Mouse (Mus musculus) CH12.LX (cell line): ENCODE measurements at regions not wholly inside any gene's neighbourhood (a gene's known extent, or its start where the extent isn't known, plus 50 kb on each side); places are given as distances from the start of the nearest gene placed in this dataset.

Source experiments
- DNase-seq: peaks from one replicate; pipeline ENCODE4 v3.0.0-alpha.2; 2013; ENCODE audit errors: extremely low read depth
- H3K27ac ChIP-seq: 2 replicates; pipeline ENCODE4 v1.5.1; 2012; ENCODE audit warnings: low read depth, mild to moderate bottlenecking, control low read depth, moderate library complexity; ENCODE audit not compliant: insufficient read depth
- H3K27me3 ChIP-seq: replicated peaks from 2 replicates; pipeline ENCODE3; 2012; ENCODE audit warnings: inconsistent platforms
- H3K36me3 ChIP-seq, 2 experiments: replicated peaks in 1 of 2; 2 replicates each; pipeline versions ENCODE3 to v1.6.1; 2012; ENCODE audit warnings: inconsistent platforms in 1 of 2, low read length in 1 of 2, mild to moderate bottlenecking in 1 of 2, mixed read lengths in 1 of 2, moderate library complexity in 1 of 2; ENCODE audit not compliant: control insufficient read depth in 1 of 2, insufficient read depth in 1 of 2
- H3K4me1 ChIP-seq, 2 experiments: 2 replicates each; pipeline ENCODE4 v1.6.1; 2012; ENCODE audit warnings: inconsistent platforms in 1 of 2, moderate library complexity in 1 of 2; ENCODE audit not compliant: insufficient read depth in 2 of 2, control insufficient read depth in 1 of 2
- H3K4me2 ChIP-seq: 2 replicates; pipeline ENCODE4 v1.6.1; 2012; ENCODE audit warnings: low read depth, mild to moderate bottlenecking, control low read depth; ENCODE audit not compliant: poor library complexity, insufficient read depth, severe bottlenecking
- H3K4me3 ChIP-seq, 3 experiments: fragments of 150-350 bp in 1 of 3; sonication (generic) in 1 of 3; replicated peaks in 1 of 3; 2 replicates each; pipeline versions ENCODE3 to v1.5.1; 2011 to 2012; ENCODE audit warnings: low read depth in 2 of 3, low read length in 2 of 3, mild to moderate bottlenecking in 2 of 3, moderate library complexity in 2 of 3, control low read depth in 1 of 3, improper control_type of control experiment in 1 of 3, inconsistent platforms in 1 of 3, mixed read lengths in 1 of 3; ENCODE audit not compliant: poor library complexity in 1 of 3
- H3K79me2 ChIP-seq: replicated peaks from 2 replicates; pipeline ENCODE4 v1.6.1; 2012; ENCODE audit warnings: mild to moderate bottlenecking, moderate library complexity; ENCODE audit not compliant: control insufficient read depth, poor library complexity, insufficient read depth, severe bottlenecking; ENCODE audit errors: extremely low read depth
- H3K9ac ChIP-seq: 2 replicates; pipeline ENCODE4 v1.6.1; 2012; ENCODE audit warnings: low read depth, mild to moderate bottlenecking, control low read depth, moderate library complexity; ENCODE audit not compliant: insufficient read depth
- H3K9me3 ChIP-seq: replicated peaks from 2 replicates; pipeline ENCODE3; 2012; ENCODE audit warnings: low read length, inconsistent platforms, mixed read lengths
- BHLHE40 ChIP-seq: IDR thresholded peaks from 2 replicates; pipeline ENCODE4 v1.6.1; 2011; ENCODE audit warnings: mild to moderate bottlenecking, low read depth, low read length, improper control_type of control experiment
- CHD1 ChIP-seq: IDR thresholded peaks from 2 replicates; pipeline ENCODE4 v1.6.1; 2012; ENCODE audit warnings: low read depth, low read length, improper control_type of control experiment, inconsistent platforms
- CHD2 ChIP-seq: IDR thresholded peaks from 2 replicates; pipeline ENCODE4 v1.6.1; 2011; ENCODE audit warnings: low read length, improper control_type of control experiment
- E2F4 ChIP-seq: IDR thresholded peaks from 2 replicates; pipeline ENCODE4 v1.6.1; 2011; ENCODE audit warnings: low read depth, low read length, improper control_type of control experiment; ENCODE audit not compliant: insufficient replicate concordance
- EP300 ChIP-seq: IDR thresholded peaks from 2 replicates; pipeline ENCODE4 v1.6.1; 2011; ENCODE audit warnings: low read length, improper control_type of control experiment
- ETS1 ChIP-seq: conservative IDR thresholded peaks from 2 replicates; pipeline ENCODE4 v1.6.1; 2012; ENCODE audit warnings: low read depth, mild to moderate bottlenecking, inconsistent platforms, low read length, improper control_type of control experiment, moderate library complexity
- JUN ChIP-seq: IDR thresholded peaks from 2 replicates; pipeline ENCODE4 v1.6.1; 2011; ENCODE audit warnings: low read depth, mild to moderate bottlenecking, low read length, improper control_type of control experiment, moderate library complexity; ENCODE audit not compliant: insufficient read depth
- JUND ChIP-seq: conservative IDR thresholded peaks from 2 replicates; pipeline ENCODE4 v1.6.1; 2011; ENCODE audit warnings: low read depth, low read length, improper control_type of control experiment
- MAFK ChIP-seq: IDR thresholded peaks from 2 replicates; pipeline ENCODE4 v1.6.1; 2011; ENCODE audit warnings: low read length, improper control_type of control experiment; ENCODE audit not compliant: insufficient replicate concordance
- MAZ ChIP-seq: IDR thresholded peaks from 2 replicates; pipeline ENCODE4 v1.6.1; 2012; ENCODE audit warnings: low read depth, mild to moderate bottlenecking, inconsistent platforms, low read length, improper control_type of control experiment, moderate library complexity
- NELFE ChIP-seq: IDR thresholded peaks from 2 replicates; pipeline ENCODE4 v1.6.1; 2011; ENCODE audit warnings: low read depth, low read length, improper control_type of control experiment
- POLR2A ChIP-seq: IDR thresholded peaks from 2 replicates; pipeline ENCODE4 v1.6.1; 2011; ENCODE audit warnings: low read depth, mild to moderate bottlenecking, improper control_type of control experiment, low read length
- POLR2AphosphoS2 ChIP-seq: IDR thresholded peaks from 2 replicates; pipeline ENCODE4 v1.6.1; 2011; ENCODE audit warnings: low read depth, low read length, improper control_type of control experiment
- SIN3A ChIP-seq: IDR thresholded peaks from 2 replicates; pipeline ENCODE4 v1.6.1; 2012; ENCODE audit warnings: low read length, improper control_type of control experiment, inconsistent platforms
- SMC3 ChIP-seq: IDR thresholded peaks from 2 replicates; pipeline ENCODE4 v1.6.1; 2011; ENCODE audit warnings: low read depth, low read length, improper control_type of control experiment
- TCF12 ChIP-seq: IDR thresholded peaks from 2 replicates; pipeline ENCODE4 v1.6.1; 2014; ENCODE audit warnings: low read depth, mild to moderate bottlenecking, inconsistent platforms, low read length, improper control_type of control experiment
- USF2 ChIP-seq: conservative IDR thresholded peaks from 2 replicates; pipeline ENCODE4 v1.6.1; 2011; ENCODE audit warnings: low read depth, low read length, improper control_type of control experiment
- ZC3H11A ChIP-seq: IDR thresholded peaks from 2 replicates; pipeline ENCODE4 v1.6.1; 2012; ENCODE audit warnings: low read depth, mild to moderate bottlenecking, inconsistent platforms, low read length, improper control_type of control experiment
- ZKSCAN1 ChIP-seq: IDR thresholded peaks from 2 replicates; pipeline ENCODE4 v1.6.1; 2012; ENCODE audit warnings: low read depth, inconsistent platforms, low read length, improper control_type of control experiment, borderline replicate concordance
- ZMIZ1 ChIP-seq: IDR thresholded peaks from 2 replicates; pipeline ENCODE4 v1.6.1; 2012; ENCODE audit warnings: low read depth, mild to moderate bottlenecking, inconsistent platforms, low read length, improper control_type of control experiment
- ZNF384 ChIP-seq: IDR thresholded peaks from 2 replicates; pipeline ENCODE4 v1.6.1; 2012; ENCODE audit warnings: low read depth, low read length, improper control_type of control experiment, inconsistent platforms
- dilution Hi-C: fragments of 300-500 bp; cut with MboI; formaldehyde crosslinking; loops from 2 replicates; pipeline ENCODE4 v1.14.3; 2020; ENCODE audit warnings: low sequenced_read_pairs; ENCODE audit not compliant: extremely low pct_unique_long_range_greater_than_20kb, extremely low pct_ligation_motif_present
- in situ Hi-C: fragments of 300-500 bp; cut with MboI; formaldehyde crosslinking; loops from 3 replicates; pipeline ENCODE4 v1.14.3; 2019; ENCODE audit warnings: low sequenced_read_pairs, low pct_ligation_motif_present, low pct_unique_long_range_greater_than_20kb, mixed read lengths

GRCm38 (mm10) chr6:31123342-31123990, 164.6 kb upstream of the Klf14 start (continued):
- no peak for TF ChIP-seq CHD1
- no peak for TF ChIP-seq ZNF384
- TF ChIP-seq ETS1: no peak
- no peak for TF ChIP-seq ZC3H11A
- 0 out of 2 replicates have a peak, but pooled peaks have one; percentile 9 for TF ChIP-seq ZMIZ1
- TF ChIP-seq JUND: 0 out of 2 replicates have a peak, but pooled peaks have one; percentile 12
- TF ChIP-seq POLR2A: peak; percentile 45; the same call in 1 of the 2 replicates
- no peak for TF ChIP-seq MAFK
- TF ChIP-seq BHLHE40: peak; percentile 42
- TF ChIP-seq MAZ: 0 out of 2 replicates have a peak, but pooled peaks have one; percentile 21
- no peak; the same call in 1 of the 2 replicates for TF ChIP-seq SMC3
- TF ChIP-seq JUN: no peak
- peak; percentile 43; the same call in 1 of the 2 replicates for TF ChIP-seq TCF12
- TF ChIP-seq E2F4: no peak
- no peak for TF ChIP-seq NELFE
- TF ChIP-seq POLR2AphosphoS2: no peak
- peak; percentile 68; the same call in 1 of the 2 replicates for TF ChIP-seq SIN3A
- TF ChIP-seq ZKSCAN1: no peak
- TF ChIP-seq CHD2: no peak
- TF ChIP-seq, all 38 proteins: peak for 12

GRCm38 (mm10) chr6:31124076-31124475, 165.2 kb upstream of the Klf14 start:
- H3K27me3 ChIP-seq: no peaks in the 10 kb centered on the region
- H3K4me3 ChIP-seq: peak overlapping the region; percentile 56 to 78 (median 74)
- H3K9ac ChIP-seq: peak overlapping the region; percentile 97
- in situ Hi-C loops: no loop called here
- H3K27ac ChIP-seq: peak overlapping the region; percentile 84
- peaks cover 21 to 34% of the 10 kb centered on the region in 2 experiments for H3K36me3 ChIP-seq
- no peaks in the 10 kb centered on the region for H3K9me3 ChIP-seq
- dilution Hi-C loops: no loop called here
- peaks cover 61% of the 10 kb centered on the region for H3K79me2 ChIP-seq
- peak overlapping the region; percentile 98 for H3K4me2 ChIP-seq
- peaks cover 20 to 61% of the 10 kb centered on the region in 2 experiments for H3K4me1 ChIP-seq
- peak; percentile 63 for DNase-seq
- TF ChIP-seq E2F4: no peak
- no peak for TF ChIP-seq USF2
- no peak for TF ChIP-seq SIN3A
- TF ChIP-seq ZNF384: no peak
- no peak for TF ChIP-seq EP300
- TF ChIP-seq BHLHE40: 0 out of 2 replicates have a peak, but pooled peaks have one; percentile 2
- TF ChIP-seq POLR2A: no peak
